In genomic region chr3:57972469-57973245, GRCm38 (mm10) we compare ENCODE assay signal across 10 mouse cellular contexts.
DNase-seq lines count a peak whose midpoint lies in the region; ATAC-seq and TF ChIP-seq lines count a peak whose summit lies in the region.
"Had no signal": no experiment of that assay in that cellular context is flagged by ENCODE, and none has a peak within 500 bp of the region (broad histone marks: within the 10 kb centered on the region; RNA-seq: fewer than 3 reads in every experiment).

No protein-coding gene starts in this region.

- H3K27me3 ChIP-seq in kidney, embryonic 15.5 days = no peaks in the 10 kb centered on the region
- no peaks in the 10 kb centered on the region for H3K27me3 ChIP-seq in hindbrain, embryonic 10.5 days (ENCODE audit: insufficient read depth, poor library complexity, severe bottlenecking)
- H3K27me3 ChIP-seq in midbrain, embryonic 12.5 days = no peaks in the 10 kb centered on the region
- H3K27me3 ChIP-seq: CH12.LX had no signal

- DNase-seq in kidney, adult 9 months = no peak
- DNase-seq in brain, embryonic 14.5 days (ENCODE audit: low read depth) = peak; percentile 62
- DNase-seq in hindbrain, embryonic 10.5 days (ENCODE audit: low spot score) = peak; percentile 21
- DNase-seq in urinary bladder, postnatal 10 days (ENCODE audit: low spot score) = no peak
- no peak for DNase-seq in urinary bladder, postnatal 14 days (ENCODE audit: low spot score)
- DNase-seq in adrenal gland, postnatal 36 days = no peak

- ATAC-seq in kidney, embryonic 15.5 days (replicated peaks; ENCODE audit: low FRiP score) = peak; percentile 81
- ATAC-seq in midbrain, embryonic 12.5 days (ENCODE audit: low FRiP score, low read depth) = peak; percentile 34; the same call in 1 of the 2 replicates

- no peak overlapping the region for H3K4me2 ChIP-seq in kidney, embryonic 15.5 days
- H3K4me2 ChIP-seq in midbrain, embryonic 12.5 days (replicated peaks) = no peak overlapping the region

- H3K4me3 ChIP-seq in kidney, embryonic 15.5 days (replicated peaks) = no peak overlapping the region
- H3K4me3 ChIP-seq in hindbrain, embryonic 10.5 days = no peak overlapping the region
- no peak overlapping the region for H3K4me3 ChIP-seq in midbrain, embryonic 12.5 days
- H3K4me3 ChIP-seq: left cerebral cortex, adult 2 months had no signal

- peak overlapping the region; percentile 51; the same call in 1 of the 2 replicates for H3K27ac ChIP-seq in kidney, embryonic 15.5 days
- peak overlapping the region; percentile 66 for H3K27ac ChIP-seq in hindbrain, embryonic 10.5 days
- no peak overlapping the region for H3K27ac ChIP-seq in midbrain, embryonic 12.5 days (replicated peaks)
- H3K27ac ChIP-seq: left cerebral cortex, adult 2 months had no signal

- TF ChIP-seq CTCF in brain, embryonic 14.5 days (IDR thresholded peaks at IDR 0.05; ENCODE audit: borderline replicate concordance, extremely low read depth, insufficient read depth, insufficient read length) = no peak

- H3K36me3 ChIP-seq in kidney, embryonic 15.5 days = no peaks in the 10 kb centered on the region
- no peaks in the 10 kb centered on the region for H3K36me3 ChIP-seq in hindbrain, embryonic 10.5 days
- H3K36me3 ChIP-seq in midbrain, embryonic 12.5 days = no peaks in the 10 kb centered on the region

- WGBS in kidney, embryonic 15.5 days = 17% methylated on average over 6 of the region's 6 CpGs
- WGBS in hindbrain, embryonic 10.5 days = 46% methylated on average over 6 of the region's 6 CpGs
- 48% methylated on average over 6 of the region's 6 CpGs for WGBS in midbrain, embryonic 12.5 days

- H3K9me3 ChIP-seq in kidney, embryonic 15.5 days (replicated peaks) = no peaks in the 10 kb centered on the region
- H3K9me3 ChIP-seq in hindbrain, embryonic 10.5 days = no peaks in the 10 kb centered on the region
- no peaks in the 10 kb centered on the region for H3K9me3 ChIP-seq in midbrain, embryonic 12.5 days

- TF ChIP-seq POLR2A in brain, embryonic 14.5 days (IDR thresholded peaks at IDR 0.05; ENCODE audit: borderline replicate concordance, extremely low read depth, insufficient read depth, insufficient read length, poor library complexity, severe bottlenecking) = no peak

- H3K9ac ChIP-seq in kidney, embryonic 15.5 days = no peak overlapping the region
- no peak overlapping the region for H3K9ac ChIP-seq in midbrain, embryonic 12.5 days (replicated peaks)

- H3K4me1 ChIP-seq in kidney, embryonic 15.5 days = peaks cover 23% of the 10 kb centered on the region
- peaks cover 28% of the 10 kb centered on the region for H3K4me1 ChIP-seq in hindbrain, embryonic 10.5 days (replicated peaks)
- no peaks in the 10 kb centered on the region for H3K4me1 ChIP-seq in midbrain, embryonic 12.5 days

Comparison
In these comparisons a context has a peak if more than half of its experiments do, and no peak if none do; other contexts are left out.
1. DNase-seq: peak in brain, embryonic 14.5 days (single experiment) and hindbrain, embryonic 10.5 days (single experiment); none in kidney, adult 9 months (single experiment), urinary bladder, postnatal 10 days (single experiment), urinary bladder, postnatal 14 days (single experiment) and adrenal gland, postnatal 36 days (0 of 2).